Mouse (Mus musculus) bone marrow macrophage, adult 2 months (primary cell): ENCODE data around the gene Ptchd3. TPM values are rescaled to one million over a fixed set of nuclear protein-coding genes. Genes with fewer than 3 reads are reported as not detected.

Source experiments
- H3K27ac ChIP-seq: 2 replicates; pipeline ENCODE4 v1.5.1; 2012; ENCODE audit warnings: low read depth, low read length; ENCODE audit not compliant: insufficient read depth
- H3K4me1 ChIP-seq: 2 replicates; pipeline ENCODE4 v1.6.1; 2012; ENCODE audit warnings: low read length; ENCODE audit not compliant: control insufficient read depth, insufficient read depth
- H3K4me3 ChIP-seq: 2 replicates; pipeline ENCODE4 v1.5.1; 2012; ENCODE audit warnings: mild to moderate bottlenecking, low read length, moderate library complexity; ENCODE audit not compliant: insufficient read depth
- CTCF ChIP-seq: IDR thresholded peaks from 2 replicates; pipeline ENCODE4 v1.5.1; 2012; ENCODE audit warnings: low read depth, mild to moderate bottlenecking, low read length, moderate library complexity
- POLR2A ChIP-seq: IDR thresholded peaks from 2 replicates; pipeline ENCODE4 v1.6.1; 2012; ENCODE audit warnings: mild to moderate bottlenecking, low read depth, low read length, borderline replicate concordance
- polyA plus RNA-seq: library from polyadenylated mRNA; stranded (reverse); fragments of >200 nt; gene quantifications from 2 replicates; pipeline ENCODE4 v1.2.4, GENCODE M21; 2012; ENCODE audit not compliant: missing spikeins, insufficient read depth, insufficient read length

Ptchd3 gene
- not detected in 2 replicates for polyA plus RNA-seq

- no peak within 1 kb of the TSS for H3K4me3 ChIP-seq
- TF ChIP-seq CTCF = no peak
- no peak for TF ChIP-seq POLR2A
- H3K27ac ChIP-seq = no peak within 1 kb of the TSS
- no peaks in the 10 kb centered on the region for H3K4me1 ChIP-seq
These were observed at the start of gene Ptchd3 for GRCm38 (mm10) chr11:121829947-121830346. Gene Ptchd3, plus strand, starts transcription at chr11:121830247.

- Histone ChIP-seq H3K4me3 (no peak overlapping the region), H3K27ac (peak overlapping the region; percentile 20; the same call in 1 of the 2 replicates), H3K4me1 (peaks cover 14% of the 10 kb centered on the region)
- TF ChIP-seq POLR2A (no peak), CTCF (no peak)
These were observed 48.2 kb upstream of the Ptchd3 start for GRCm38 (mm10) chr11:121781831-121782230.

GRCm38 (mm10) chr11:121787456-121787855 is 42.6 kb upstream of the Ptchd3 start:
- Histone ChIP-seq H3K4me3 (no peak overlapping the region), H3K27ac (no peak overlapping the region), H3K4me1 (peaks cover 31% of the 10 kb centered on the region)
- TF ChIP-seq CTCF (no peak), POLR2A (no peak)

- Histone ChIP-seq H3K4me1 (peaks cover 47% of the 10 kb centered on the region), H3K27ac (no peak overlapping the region), H3K4me3 (no peak overlapping the region)
- TF ChIP-seq POLR2A (no peak), CTCF (no peak)
These were observed 40.5 kb upstream of the Ptchd3 start for GRCm38 (mm10) chr11:121789566-121789965.

GRCm38 (mm10) chr11:121790671-121791094 is 39.4 kb upstream of the Ptchd3 start:
- Histone ChIP-seq H3K4me3 (no peak overlapping the region), H3K27ac (no peak overlapping the region), H3K4me1 (peaks cover 58% of the 10 kb centered on the region)
- no peak for TF ChIP-seq CTCF
- no peak for TF ChIP-seq POLR2A

GRCm38 (mm10) chr11:121791446-121791845 is 38.6 kb upstream of the Ptchd3 start:
- peaks cover 65% of the 10 kb centered on the region for H3K4me1 ChIP-seq
- TF ChIP-seq CTCF (no peak), POLR2A (no peak)
- H3K27ac ChIP-seq = no peak overlapping the region
- no peak overlapping the region for H3K4me3 ChIP-seq

GRCm38 (mm10) chr11:121791991-121792390 is 38.1 kb upstream of the Ptchd3 start:
- H3K27ac ChIP-seq = no peak overlapping the region

GRCm38 (mm10) chr11:121793530-121793929 is 36.5 kb upstream of the Ptchd3 start:
- H3K27ac ChIP-seq = peak overlapping the region; percentile 86
- no peak for TF ChIP-seq POLR2A
- TF ChIP-seq CTCF = no peak
- peaks cover 83% of the 10 kb centered on the region for H3K4me1 ChIP-seq
- H3K4me3 ChIP-seq = no peak overlapping the region

More at GRCm38 (mm10) chr11:121791991-121792390, 38.1 kb upstream of the Ptchd3 start:
- peaks cover 68% of the 10 kb centered on the region for H3K4me1 ChIP-seq
- H3K4me3 ChIP-seq = no peak overlapping the region
- TF ChIP-seq POLR2A = no peak
- TF ChIP-seq CTCF = no peak

- H3K4me1 ChIP-seq = peaks cover 87% of the 10 kb centered on the region
- H3K27ac ChIP-seq = peak overlapping the region; percentile 86
- TF ChIP-seq CTCF (no peak), POLR2A (no peak)
- H3K4me3 ChIP-seq = no peak overlapping the region
These were observed 35.9 kb upstream of the Ptchd3 start for GRCm38 (mm10) chr11:121794186-121794585.

- TF ChIP-seq CTCF = no peak
- Histone ChIP-seq H3K4me1 (peaks cover 88% of the 10 kb centered on the region), H3K27ac (peak overlapping the region; percentile 86), H3K4me3 (no peak overlapping the region)
These were observed 35.4 kb upstream of the Ptchd3 start for GRCm38 (mm10) chr11:121794591-121795199.

- H3K4me1 ChIP-seq = peaks cover 88% of the 10 kb centered on the region
- no peak for TF ChIP-seq POLR2A
- no peak for TF ChIP-seq CTCF
- peak overlapping the region; percentile 86 for H3K27ac ChIP-seq
- H3K4me3 ChIP-seq = no peak overlapping the region
These were observed 34.1 kb upstream of the Ptchd3 start for GRCm38 (mm10) chr11:121795978-121796377.
